13 mouse cellular contexts compared by ENCODE assay signal in genomic region chr13:120070878-120071277, GRCm38 (mm10). TPM values are rescaled to one million over a fixed set of nuclear protein-coding genes. Genes with fewer than 3 reads are reported as not detected.
"Had no signal": no experiment of that assay in that cellular context is flagged by ENCODE, and none has a peak within 500 bp of the region (broad histone marks: within the 10 kb centered on the region; RNA-seq: fewer than 3 reads in every experiment).

No protein-coding gene starts in this region.

RNA-seq across cellular contexts. Expression of gene Gm21188, which starts 18.9 kb away (rescaled TPM):
- total RNA-seq: layer of hippocampus, adult 2 months had no signal
- polyA plus RNA-seq: limb, embryonic 12.5 days; lung, embryonic 16.5 days; midbrain, embryonic 14.5 days had no signal

RNA-seq across cellular contexts. Expression of gene Gm36079, which starts 44.1 kb away (rescaled TPM):
- total RNA-seq: layer of hippocampus, adult 2 months; layer of hippocampus, postnatal 10 days; left cerebral cortex, postnatal 36 days had no signal
- polyA plus RNA-seq: limb, embryonic 12.5 days; liver, embryonic 13.5 days; liver, postnatal 0 days; lung, embryonic 16.5 days; midbrain, embryonic 14.5 days; spleen, adult 2 months; stomach, embryonic 15.5 days; testis, adult 2 months; thymus, adult 2 months; urinary bladder, adult 2 months had no signal
